Mouse (Mus musculus): ENCODE results near the gene Kcnj6.

The Kcnj6 gene

DNA sequence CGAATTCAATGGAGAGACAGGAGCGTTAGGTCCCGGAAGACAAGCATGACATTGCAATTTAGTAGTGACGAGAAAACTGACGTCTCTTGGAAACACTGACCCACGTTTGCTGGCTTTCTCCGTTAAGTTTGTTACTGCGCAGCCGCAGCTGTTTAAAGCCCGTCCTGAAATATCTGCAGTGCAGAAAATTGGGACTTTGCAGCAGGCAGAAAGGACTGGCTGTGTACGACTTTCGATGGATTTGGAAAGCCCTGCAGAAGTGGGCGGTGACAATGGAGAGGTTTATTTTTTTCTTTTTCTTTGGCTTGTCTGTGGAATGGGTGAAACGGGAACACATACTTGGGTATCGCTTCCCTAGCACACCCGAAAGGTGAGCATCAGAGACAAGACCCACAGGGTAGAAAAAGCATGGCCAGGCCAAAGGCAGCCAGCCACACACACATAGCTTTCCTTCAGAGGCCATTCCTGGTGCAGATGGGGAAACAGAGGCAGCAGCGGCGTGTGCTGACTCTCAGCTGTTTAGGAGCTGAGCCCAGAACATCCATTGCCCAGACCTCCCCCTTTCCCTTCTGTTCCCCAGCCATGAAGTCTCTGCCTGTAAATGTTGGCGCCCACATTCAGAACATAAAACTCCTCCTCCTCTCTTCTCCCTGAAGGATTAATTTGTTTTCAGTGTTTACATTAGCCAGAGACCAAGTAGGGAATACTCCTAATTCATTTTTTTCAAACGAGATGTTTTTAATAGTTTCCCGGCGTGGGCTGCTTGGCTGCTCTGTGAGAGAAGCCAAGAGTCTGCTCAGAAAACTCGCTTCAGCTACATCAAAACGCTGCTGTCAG is 215.2 kb downstream of the Kcnj6 start:
- peak; percentile 23 to 44 for DNase-seq (ENCODE audit: low spot score in 2 of 2)

GRCm38 (mm10) chr16:94773928-94774327 is 223.6 kb downstream of the Kcnj6 start:
- DNase-seq (ENCODE audit: low spot score in 2 of 2), result no peak

DNA sequence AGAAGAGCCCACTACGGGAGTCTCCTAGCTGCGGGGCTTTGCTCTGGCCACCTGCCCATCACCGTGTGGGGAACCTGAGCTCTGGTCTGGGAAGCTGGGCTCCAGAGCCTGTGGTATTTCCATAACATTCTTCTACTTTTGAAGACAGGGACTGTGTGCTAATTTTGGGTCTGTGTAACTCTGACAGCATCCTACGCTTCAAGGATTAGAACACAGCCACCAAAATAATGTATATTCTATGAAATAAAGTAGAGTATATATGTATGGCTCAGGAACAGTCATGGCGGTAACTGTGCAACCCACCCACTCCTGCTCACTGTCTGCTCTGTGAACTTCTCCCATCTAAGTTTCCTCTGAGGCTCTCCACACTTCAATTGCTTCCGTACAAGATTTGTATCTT is 229.9 kb downstream of the Kcnj6 start:
- no peak for DNase-seq (ENCODE audit: low spot score in 2 of 2)

- no peak for DNase-seq (ENCODE audit: low spot score in 2 of 2)
These were observed 232.4 kb downstream of the Kcnj6 start for GRCm38 (mm10) chr16:94765129-94765528.

GRCm38 (mm10) chr16:94760732-94761131 is 236.8 kb downstream of the Kcnj6 start:
- no peak for DNase-seq (ENCODE audit: low spot score in 2 of 2)

DNA sequence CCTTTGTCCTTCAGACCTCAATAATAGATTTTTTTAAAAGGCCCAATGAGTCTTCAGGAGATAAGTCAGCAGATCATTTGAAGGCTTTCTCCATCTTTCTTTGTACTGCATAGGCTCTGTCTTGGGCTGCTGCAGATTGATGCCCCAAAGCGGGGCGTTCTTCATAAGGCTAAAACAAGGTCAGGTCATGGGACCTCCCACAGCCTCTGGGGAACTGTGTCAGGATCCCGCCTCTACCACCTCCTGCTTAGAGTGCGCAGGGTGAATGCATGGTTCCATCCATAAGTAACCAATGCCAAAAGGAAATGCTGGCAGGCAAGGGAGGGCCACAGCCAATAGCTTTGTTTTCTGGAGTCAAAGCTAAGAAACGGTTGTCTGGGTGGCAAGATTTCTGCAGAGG is 237.7 kb downstream of the Kcnj6 start:
- DNase-seq (ENCODE audit: low spot score in 2 of 2), result no peak

GRCm38 (mm10) chr16:94758606-94759005 is 238.9 kb downstream of the Kcnj6 start:
- no peak for DNase-seq (ENCODE audit: low spot score in 2 of 2)

GRCm38 (mm10) chr16:94756352-94756751 is 241.1 kb downstream of the Kcnj6 start:
- DNase-seq (ENCODE audit: low spot score in 2 of 2), result no peak

GRCm38 (mm10) chr16:94753453-94753852 is 244.0 kb downstream of the Kcnj6 start:
- peak; percentile 52 to 56 for DNase-seq (ENCODE audit: low spot score in 2 of 2)

DNA sequence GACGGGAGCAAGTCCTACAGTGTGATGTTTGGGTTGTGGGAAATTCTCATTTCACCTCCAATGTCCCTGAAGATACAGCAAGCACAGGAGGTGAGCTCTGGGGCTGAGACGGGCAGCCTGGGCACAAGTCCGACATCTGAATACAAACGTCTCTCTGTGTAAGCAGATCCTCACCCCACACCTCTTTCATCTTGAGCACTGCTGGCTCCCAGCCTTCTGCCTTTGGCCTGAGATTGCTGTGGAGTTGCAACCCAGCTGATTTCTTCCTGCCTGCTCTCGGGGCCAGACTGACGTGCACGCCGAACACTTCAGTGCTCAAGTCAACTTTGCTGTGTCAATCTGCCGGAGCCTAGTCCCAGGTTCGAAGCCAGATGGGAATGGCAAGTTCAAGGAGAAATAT is 244.7 kb downstream of the Kcnj6 start:
- DNase-seq (ENCODE audit: low spot score in 2 of 2), result no peak

GRCm38 (mm10) chr16:94745016-94745415 is 252.5 kb downstream of the Kcnj6 start:
- DNase-seq (ENCODE audit: low spot score in 2 of 2), result no peak

- DNase-seq (ENCODE audit: low spot score in 2 of 2), result no peak
These were observed 253.5 kb downstream of the Kcnj6 start for GRCm38 (mm10) chr16:94743853-94744501.

DNA sequence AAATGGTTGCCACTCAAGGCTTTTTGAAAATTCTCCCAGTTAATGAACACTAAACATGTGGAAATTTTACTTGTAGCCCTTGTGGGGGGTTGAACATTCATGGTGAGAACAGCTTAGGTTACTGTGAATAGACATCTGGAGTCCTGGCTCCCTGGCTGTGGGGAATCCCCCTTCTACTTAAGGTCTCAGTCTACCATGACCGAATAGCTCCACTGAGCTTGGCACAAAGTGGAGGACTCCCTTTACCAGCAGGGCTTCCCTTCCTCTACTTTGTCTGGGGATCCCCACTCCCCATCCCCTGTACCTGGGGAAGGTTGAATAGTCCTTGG is 260.2 kb downstream of the Kcnj6 start:
- no peak for DNase-seq (ENCODE audit: low spot score in 2 of 2)

DNA sequence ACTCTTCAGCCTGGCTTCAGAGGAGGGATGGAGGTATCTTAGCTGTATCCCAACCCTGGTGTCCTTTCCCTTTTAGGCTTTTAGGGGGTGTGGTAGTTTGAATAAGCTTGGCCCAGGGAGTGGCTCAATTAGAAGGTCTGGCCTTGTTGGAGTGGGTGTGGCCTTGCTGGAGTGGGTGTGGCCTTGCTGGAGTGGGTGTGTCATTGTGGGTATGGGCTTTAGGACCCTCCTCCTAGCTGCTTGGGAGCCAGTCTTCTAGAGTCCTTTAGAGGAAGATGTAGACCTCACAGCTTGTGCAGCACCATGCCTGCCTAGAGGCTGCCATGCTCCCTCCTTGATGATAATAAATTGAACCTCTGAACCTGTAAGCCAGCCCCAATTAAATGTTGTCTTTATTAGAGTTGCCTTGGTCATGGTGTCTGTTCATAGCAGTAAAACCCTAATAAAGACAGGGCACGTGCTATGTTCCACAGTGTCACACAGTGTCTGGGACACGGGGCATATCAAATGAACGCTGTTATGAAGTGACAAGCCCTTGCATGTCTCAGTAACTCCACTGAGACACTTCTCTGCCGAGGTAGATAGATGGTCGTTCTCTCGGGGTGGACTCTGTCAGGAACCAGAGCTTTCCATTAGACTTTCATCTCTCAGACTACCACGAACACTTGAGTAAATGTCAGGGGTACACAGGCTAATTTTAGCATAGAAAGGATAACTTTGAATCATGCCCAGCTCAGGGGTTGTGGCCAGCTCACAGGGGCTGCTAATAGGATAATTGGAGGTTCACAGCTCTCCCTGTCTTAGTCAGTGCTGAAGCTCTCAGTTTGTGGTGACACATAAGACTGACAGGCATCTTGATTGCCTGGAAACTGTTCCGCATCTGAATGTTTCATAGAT is 260.8 kb downstream of the Kcnj6 start:
- DNase-seq (ENCODE audit: low spot score in 2 of 2), result no peak

GRCm38 (mm10) chr16:94735472-94735871 is 262.0 kb downstream of the Kcnj6 start:
- no peak for DNase-seq (ENCODE audit: low spot score in 2 of 2)

GRCm38 (mm10) chr16:94731027-94731426 is 266.5 kb downstream of the Kcnj6 start:
- DNase-seq (ENCODE audit: low spot score in 2 of 2), result no peak

DNA sequence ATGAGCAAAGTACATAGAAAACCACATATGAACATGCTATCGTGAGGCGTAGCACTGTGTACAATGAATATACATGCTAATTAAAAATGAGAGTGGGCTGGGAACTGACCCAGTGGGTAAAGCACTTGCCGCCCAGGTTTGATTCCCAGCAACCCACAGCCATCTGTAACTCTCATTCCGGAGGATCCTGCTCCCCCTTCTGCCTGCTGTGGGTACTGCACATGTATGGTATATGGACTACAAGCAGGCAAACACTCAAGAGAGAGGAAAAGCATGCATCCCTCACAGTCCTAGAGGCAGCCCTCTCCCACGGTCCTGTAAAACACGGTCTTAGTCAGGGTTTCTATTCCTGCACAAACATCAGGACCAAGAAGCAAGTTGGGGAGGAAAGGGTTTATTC is 268.3 kb downstream of the Kcnj6 start:
- DNase-seq (ENCODE audit: low spot score in 2 of 2), result no peak

GRCm38 (mm10) chr16:94724747-94725211 is 272.7 kb downstream of the Kcnj6 start:
- peak in 1 of 2 experiments; percentile 38 for DNase-seq (ENCODE audit: low spot score in 2 of 2)

DNA sequence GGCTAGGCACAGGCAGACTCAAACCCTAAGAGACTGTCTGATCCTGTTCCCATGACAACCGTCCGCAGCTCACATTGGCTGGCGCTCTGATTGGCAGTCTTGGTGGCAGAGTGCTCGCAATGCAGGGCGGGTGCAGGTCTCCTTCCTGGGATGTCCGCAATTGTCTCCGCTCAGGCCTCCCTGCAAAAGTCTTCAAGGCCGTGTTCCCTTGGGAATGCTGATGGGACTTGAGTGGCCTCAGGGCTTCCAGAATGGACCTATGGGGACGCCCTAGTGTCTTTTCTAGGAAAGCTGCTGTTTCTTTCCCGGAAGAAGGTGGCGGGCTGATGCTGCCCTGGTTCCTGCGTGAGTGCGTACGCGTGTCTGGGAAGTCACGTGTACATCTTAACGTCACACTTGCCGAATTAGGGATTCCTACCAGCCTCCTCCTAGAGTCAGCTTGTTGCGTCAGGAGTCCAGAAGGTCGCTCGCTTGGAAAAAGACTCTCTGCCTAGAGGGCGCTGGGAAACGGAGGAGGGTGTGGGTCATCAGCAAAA is 273.4 kb downstream of the Kcnj6 start:
- peak; percentile 80 to 86 for DNase-seq (ENCODE audit: low spot score in 2 of 2)

GRCm38 (mm10) chr16:94722936-94723335 is 274.6 kb downstream of the Kcnj6 start:
- DNase-seq (ENCODE audit: low spot score in 2 of 2), result no peak

- no peak for DNase-seq (ENCODE audit: low spot score in 2 of 2)
These were observed 275.9 kb downstream of the Kcnj6 start for GRCm38 (mm10) chr16:94721549-94722006.

Measured in frontal cortex, postnatal 14 days (tissue).